Comparison of ENCODE assay signal across 15 mouse cellular contexts in the genomic region with DNA sequence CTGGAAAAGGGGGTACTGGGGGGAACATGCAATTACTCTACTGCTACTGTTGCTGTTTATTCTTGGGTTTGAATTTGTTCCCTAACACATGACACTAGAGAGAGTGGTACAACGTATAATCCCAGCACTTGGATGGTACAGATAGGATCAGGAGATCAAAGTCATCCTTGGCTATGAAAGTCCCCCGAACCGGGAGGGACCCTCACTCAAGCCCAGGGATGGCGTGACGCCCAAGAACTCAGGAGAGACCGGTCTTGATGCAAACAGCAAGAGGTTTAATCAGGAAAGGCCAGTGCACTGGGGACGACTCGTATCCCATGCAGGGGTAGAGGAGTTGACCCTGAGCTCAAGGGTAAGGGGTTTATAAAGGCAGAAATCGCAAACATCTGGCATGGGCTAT. TPM values are rescaled to one million over a fixed set of nuclear protein-coding genes. Genes with fewer than 3 reads are reported as not detected.
DNase-seq lines count a peak whose midpoint lies in the region.
"Had no signal": no experiment of that assay in that cellular context is flagged by ENCODE, and none has a peak within 500 bp of the region (broad histone marks: within the 10 kb centered on the region; RNA-seq: fewer than 3 reads in every experiment).

No protein-coding gene starts in this region.

- peak; percentile 51 for DNase-seq in cerebellum, adult 9-10 months
- DNase-seq in cerebellum, adult 9-11 months: no peak
- peak; percentile 83 for DNase-seq in heart, adult 11 months
- DNase-seq in heart, postnatal 25 days (ENCODE audit: low spot score): no peak
- peak; percentile 16 for DNase-seq in right cerebral cortex, postnatal 14 days
- DNase-seq in right cerebral cortex, adult 2 months (ENCODE audit: low spot score in 2 of 2): no peak
- DNase-seq: adrenal gland, adult 2 months; adrenal gland, postnatal 10 days; adrenal gland, postnatal 25 days; cerebellum, adult 11 months; cerebellum, postnatal 36 days; embryo, embryonic 11 days had no signal

- intact Hi-C loops in heart, postnatal 25 days (cut with DNase I): loop anchor here (5.0 kb wide), 1 partner anchor 65 kb away; no protein-coding TSS in a partner anchor

RNA-seq across cellular contexts. Expression of a gene that starts 2.2 kb away (rescaled TPM):
- total RNA-seq in heart, postnatal 25 days (2021): 10 to 100 TPM; 58.5 to 61.7 TPM

RNA-seq across cellular contexts. Expression of a gene that starts 18.0 kb away (rescaled TPM):
- 10 to 100 TPM; 74.3 to 80.5 TPM for total RNA-seq in heart, postnatal 25 days (2021)

RNA-seq across cellular contexts. Expression of a gene that starts 18.3 kb away (rescaled TPM):
- total RNA-seq in heart, postnatal 25 days (2021): not detected
- total RNA-seq: adrenal gland, adult 2 months; adrenal gland, postnatal 25 days; common myeloid progenitor, adult 5-6 weeks; ES-E14; MEL had no signal

RNA-seq across cellular contexts. Expression of a gene that starts 20.6 kb away (rescaled TPM):
- total RNA-seq in heart, postnatal 25 days (2021): 1 to 10 TPM; 7.3 to 8.1 TPM

RNA-seq across cellular contexts. Expression of a gene that starts 28.8 kb away (rescaled TPM):
- total RNA-seq in heart, postnatal 25 days (2021): 1 to 10 TPM; 1.3 to 1.7 TPM

Comparison
In these comparisons a context has a peak if more than half of its experiments do, and no peak if none do; other contexts are left out.
1. DNase-seq: peak in cerebellum, adult 9-10 months (single experiment), heart, adult 11 months (single experiment) and right cerebral cortex, postnatal 14 days (single experiment); none in cerebellum, adult 9-11 months (single experiment), heart, postnatal 25 days (single experiment) and right cerebral cortex, adult 2 months (0 of 2).